Mouse (Mus musculus) T-helper 1 cell (primary cell): ENCODE data around the gene Angptl7.

Source experiments
- in situ Hi-C: fragments of 300-600 bp; cut with MboI, MseI; formaldehyde crosslinking; loops from one replicate; pipeline ENCODE4 v1.15.1; 2025; ENCODE audit warnings: high pct_unique_total_duplicates

The Angptl7 gene

GRCm38 (mm10) chr4:148495874-148496689, 4.2 kb downstream of the Angptl7 start:
- in situ Hi-C loops = no loop called here

GRCm38 (mm10) chr4:148495160-148495559, 5.1 kb downstream of the Angptl7 start:
- in situ Hi-C loops = no loop called here

GRCm38 (mm10) chr4:148491448-148491847, 8.8 kb downstream of the Angptl7 start:
- in situ Hi-C loops = loop anchor here (5.0 kb wide), 1 partner anchor 716 kb away; no protein-coding TSS in a partner anchor

- in situ Hi-C loops = loop anchor here (5.0 kb wide), 1 partner anchor 717 kb away; no protein-coding TSS in a partner anchor
Measured at GRCm38 (mm10) chr4:148490502-148490901, 9.8 kb downstream of the Angptl7 start.

GRCm38 (mm10) chr4:148487841-148488240, 12.4 kb downstream of the Angptl7 start:
- in situ Hi-C loops = no loop called here

GRCm38 (mm10) chr4:148484511-148484910, 15.7 kb downstream of the Angptl7 start:
- in situ Hi-C loops = no loop called here

- in situ Hi-C loops = no loop called here
Measured at GRCm38 (mm10) chr4:148481557-148482168, 18.6 kb downstream of the Angptl7 start.

- in situ Hi-C loops = no loop called here
Measured at GRCm38 (mm10) chr4:148480245-148480644, 20.0 kb downstream of the Angptl7 start.

- in situ Hi-C loops = no loop called here
Measured at GRCm38 (mm10) chr4:148473496-148473895, 26.8 kb downstream of the Angptl7 start.

GRCm38 (mm10) chr4:148472436-148473174, 27.7 kb downstream of the Angptl7 start:
- in situ Hi-C loops = no loop called here

- in situ Hi-C loops = no loop called here
Measured at GRCm38 (mm10) chr4:148471363-148471806, 28.9 kb downstream of the Angptl7 start.

GRCm38 (mm10) chr4:148469487-148470252, 30.6 kb downstream of the Angptl7 start:
- in situ Hi-C loops = no loop called here

GRCm38 (mm10) chr4:148468396-148468795, 31.9 kb downstream of the Angptl7 start:
- in situ Hi-C loops = no loop called here

- in situ Hi-C loops = no loop called here
Measured at GRCm38 (mm10) chr4:148466511-148467079, 33.7 kb downstream of the Angptl7 start.

GRCm38 (mm10) chr4:148464869-148465268, 35.4 kb downstream of the Angptl7 start:
- in situ Hi-C loops = no loop called here

- in situ Hi-C loops = no loop called here
Measured at GRCm38 (mm10) chr4:148464301-148464700, 36.0 kb downstream of the Angptl7 start.

- in situ Hi-C loops = no loop called here
Measured at GRCm38 (mm10) chr4:148463208-148463960, 36.9 kb downstream of the Angptl7 start.

GRCm38 (mm10) chr4:148462717-148463116, 37.5 kb downstream of the Angptl7 start:
- in situ Hi-C loops = no loop called here

GRCm38 (mm10) chr4:148461772-148462171, 38.5 kb downstream of the Angptl7 start:
- in situ Hi-C loops = no loop called here

- in situ Hi-C loops = no loop called here
Measured at GRCm38 (mm10) chr4:148460656-148461284, 39.5 kb downstream of the Angptl7 start.
